Mouse (Mus musculus) lung, embryonic 14.5 days (tissue): ENCODE measurements around the gene Hoxc5. TPM values are rescaled to one million over a fixed set of nuclear protein-coding genes. Genes with fewer than 3 reads are reported as not detected.

Experiments used
- ATAC-seq: fragments of 200-750 bp; cut with Nextera tagmentation; 2 replicates; pipeline ENCODE4 v1.8.0; 2017; ENCODE audit warnings: mild to moderate bottlenecking, moderate TSS enrichment, moderate library complexity; ENCODE audit not compliant: insufficient read depth
- DNase-seq: peaks from one replicate; pipeline ENCODE4 v3.0.0-alpha.2; 2015
- H3K27ac ChIP-seq: fragments of 300-500 bp; sonication (generic); 2 replicates; pipeline ENCODE4 v1.5.1; 2014; ENCODE audit warnings: low read depth, mild to moderate bottlenecking, moderate library complexity
- H3K27me3 ChIP-seq: fragments of 300-500 bp; sonication (generic); 2 replicates; pipeline ENCODE4 v1.6.1; 2014; ENCODE audit warnings: low read length, control low read depth; ENCODE audit not compliant: insufficient read depth
- H3K36me3 ChIP-seq: fragments of 300-500 bp; sonication (generic); 2 replicates; pipeline ENCODE4 v1.6.1; 2014; ENCODE audit warnings: control low read depth; ENCODE audit not compliant: insufficient read depth
- H3K4me1 ChIP-seq: fragments of 300-500 bp; sonication (generic); 2 replicates; pipeline ENCODE4 v1.6.1; 2014; ENCODE audit warnings: antibody characterized with exemption, control low read depth; ENCODE audit not compliant: insufficient read depth
- H3K4me2 ChIP-seq: fragments of 300-500 bp; sonication (generic); 2 replicates; pipeline ENCODE4 v1.6.1; 2014; ENCODE audit warnings: mild to moderate bottlenecking
- H3K4me3 ChIP-seq: fragments of 300-500 bp; sonication (generic); 2 replicates; pipeline ENCODE4 v1.5.1; 2014; ENCODE audit warnings: low read depth, low read length
- H3K9ac ChIP-seq: fragments of 300-500 bp; sonication (generic); 2 replicates; pipeline ENCODE4 v1.6.1; 2014
- H3K9me3 ChIP-seq: fragments of 300-500 bp; sonication (generic); 2 replicates; pipeline ENCODE4 v1.6.1; 2016; ENCODE audit warnings: low read depth, low read length, control low read depth
- CTCF ChIP-seq: IDR thresholded peaks from 2 replicates; pipeline ENCODE4 v1.5.1; 2016; ENCODE audit warnings: antibody characterized with exemption, low read depth
- WGBS: fragments of 180-500 bp; shearing (Covaris S2); extraction: QIAGEN DNeasy Blood & Tissue Kit; methylation state at CpG from one replicate; pipeline ENCODE4 v1.1.7; 2014; 5-methylcytosine and 5-hydroxymethylcytosine counted together
- polyA plus RNA-seq: library from polyadenylated mRNA; unstranded; fragments of >200 nt; fragmentation: Nextera tagmentation; extraction: Ambion mirVana; gene quantifications from 2 replicates; pipeline ENCODE4 v1.2.1, GENCODE M21; 2014

Hoxc5 gene
- polyA plus RNA-seq, 1 experiment from 2014 or later: 0.62 TPM

- no peaks in the 10 kb centered on the region for H3K4me1 ChIP-seq
Observed at GRCm38 (mm10) chr15:103028916-103029512, 61.8 kb downstream of the Hoxc5 start.

DNA sequence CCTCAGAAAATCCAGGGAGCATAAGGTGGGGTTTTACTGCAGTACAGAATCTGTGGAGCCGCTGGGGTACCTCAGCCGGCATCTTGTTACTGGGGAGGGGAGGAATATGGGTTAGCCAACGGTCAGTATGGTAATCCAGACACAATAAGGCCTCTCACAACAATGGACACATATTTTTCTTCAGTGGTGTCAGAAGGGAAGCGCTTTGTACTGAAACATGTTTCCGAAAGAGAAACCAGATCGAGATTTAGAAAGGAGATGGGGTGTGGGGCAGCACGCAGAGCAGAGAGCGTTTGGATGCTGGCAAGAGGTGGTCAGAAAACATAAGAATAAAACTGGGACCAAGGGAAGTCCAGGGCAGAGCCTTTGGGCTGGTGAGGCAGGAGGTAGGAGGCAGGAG lies 62.9 kb downstream of the Hoxc5 start:
- H3K4me1 ChIP-seq: no peaks in the 10 kb centered on the region
- H3K27me3 ChIP-seq: peaks cover 96% of the 10 kb centered on the region
- no peak overlapping the region for H3K27ac ChIP-seq
- no peak overlapping the region for H3K9ac ChIP-seq
- no peak overlapping the region for H3K4me2 ChIP-seq
- WGBS: 19% methylated on average over 8 of the region's 8 CpGs
- no peak for TF ChIP-seq CTCF
- H3K4me3 ChIP-seq: no peak overlapping the region
- ATAC-seq (no peak), DNase-seq (no peak)
- no peaks in the 10 kb centered on the region for H3K9me3 ChIP-seq
- H3K36me3 ChIP-seq: no peaks in the 10 kb centered on the region

More at GRCm38 (mm10) chr15:103028916-103029512, 61.8 kb downstream of the Hoxc5 start:
- TF ChIP-seq CTCF: no peak
- no peak overlapping the region for H3K4me3 ChIP-seq
- 30% methylated on average over 9 of the region's 9 CpGs for WGBS
- no peaks in the 10 kb centered on the region for H3K9me3 ChIP-seq
- no peak for ATAC-seq
- H3K27ac ChIP-seq: no peak overlapping the region
- no peak overlapping the region for H3K4me2 ChIP-seq
- H3K9ac ChIP-seq: no peak overlapping the region
- H3K36me3 ChIP-seq: no peaks in the 10 kb centered on the region
- no peak for DNase-seq
- H3K27me3 ChIP-seq: peaks cover 96% of the 10 kb centered on the region

- ATAC-seq (no peak), DNase-seq (no peak)
- Histone ChIP-seq H3K9ac (no peak overlapping the region), H3K27ac (no peak overlapping the region), H3K27me3 (peaks cover 96% of the 10 kb centered on the region), H3K4me3 (no peak overlapping the region), H3K4me1 (no peaks in the 10 kb centered on the region), H3K9me3 (no peaks in the 10 kb centered on the region), H3K36me3 (no peaks in the 10 kb centered on the region), H3K4me2 (0 out of 2 replicates have a peak overlapping the region, but pooled peaks have one; percentile 18)
- no CpG with 5 or more reads among the region's 3 CpGs for WGBS
- no peak for TF ChIP-seq CTCF
Observed at GRCm38 (mm10) chr15:103032167-103032566, 64.9 kb downstream of the Hoxc5 start.

GRCm38 (mm10) chr15:103032646-103033575 lies 65.7 kb downstream of the Hoxc5 start:
- Histone ChIP-seq H3K27ac (no peak overlapping the region), H3K27me3 (peaks cover 96% of the 10 kb centered on the region), H3K36me3 (no peaks in the 10 kb centered on the region), H3K9ac (no peak overlapping the region), H3K9me3 (no peaks in the 10 kb centered on the region), H3K4me2 (peak overlapping the region; percentile 18), H3K4me3 (no peak overlapping the region), H3K4me1 (no peaks in the 10 kb centered on the region)
- ATAC-seq: no peak
- DNase-seq: peak; percentile 52
- TF ChIP-seq CTCF: no peak
- 3% methylated on average over 26 of the region's 26 CpGs for WGBS

DNA sequence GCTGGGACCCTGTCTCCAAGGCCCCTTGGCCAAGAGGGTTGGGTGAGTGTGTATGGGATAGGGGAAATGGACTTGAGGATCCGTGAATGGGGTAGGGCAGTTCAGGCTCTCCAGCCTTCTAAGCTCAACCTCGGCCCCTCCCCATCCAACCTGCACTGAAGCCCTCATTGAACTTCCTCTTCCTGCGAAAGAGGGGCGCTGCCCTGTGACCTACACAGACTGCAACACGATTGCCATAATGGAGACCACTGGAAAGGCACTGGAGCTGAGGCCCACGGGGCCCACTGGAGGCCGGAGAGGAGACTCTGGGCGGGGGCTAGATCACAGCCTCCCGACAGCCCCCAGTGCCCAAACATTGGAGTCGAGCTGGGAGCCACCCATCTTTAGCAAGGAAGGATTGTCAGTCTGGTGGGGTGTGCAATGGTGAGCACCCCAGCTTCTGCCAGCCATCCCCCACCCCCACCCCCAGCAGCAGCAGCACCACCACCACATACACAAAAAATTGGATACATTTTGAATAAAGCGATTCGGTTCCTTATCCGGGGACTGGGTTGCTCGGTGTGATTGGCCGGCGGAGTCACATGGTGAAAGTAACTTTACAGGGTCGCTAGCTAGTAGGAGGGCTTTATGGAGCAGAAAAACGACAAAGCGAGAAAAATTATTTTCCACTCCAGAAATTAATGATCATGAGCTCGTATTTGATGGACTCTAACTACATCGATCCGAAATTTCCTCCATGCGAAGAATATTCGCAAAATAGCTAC lies 67.0 kb downstream of the Hoxc5 start:
- Histone ChIP-seq H3K9me3 (no peaks in the 10 kb centered on the region), H3K4me1 (no peaks in the 10 kb centered on the region), H3K27ac (no peak overlapping the region), H3K36me3 (no peaks in the 10 kb centered on the region), H3K4me2 (peak overlapping the region; percentile 72), H3K4me3 (peak overlapping the region; percentile 51), H3K9ac (peak overlapping the region; percentile 52), H3K27me3 (peaks cover 95% of the 10 kb centered on the region)
- ATAC-seq (peak; percentile 79), DNase-seq (peak; percentile 74)
- under 1% methylated on average over 24 of the region's 24 CpGs for WGBS
- TF ChIP-seq CTCF: no peak

DNA sequence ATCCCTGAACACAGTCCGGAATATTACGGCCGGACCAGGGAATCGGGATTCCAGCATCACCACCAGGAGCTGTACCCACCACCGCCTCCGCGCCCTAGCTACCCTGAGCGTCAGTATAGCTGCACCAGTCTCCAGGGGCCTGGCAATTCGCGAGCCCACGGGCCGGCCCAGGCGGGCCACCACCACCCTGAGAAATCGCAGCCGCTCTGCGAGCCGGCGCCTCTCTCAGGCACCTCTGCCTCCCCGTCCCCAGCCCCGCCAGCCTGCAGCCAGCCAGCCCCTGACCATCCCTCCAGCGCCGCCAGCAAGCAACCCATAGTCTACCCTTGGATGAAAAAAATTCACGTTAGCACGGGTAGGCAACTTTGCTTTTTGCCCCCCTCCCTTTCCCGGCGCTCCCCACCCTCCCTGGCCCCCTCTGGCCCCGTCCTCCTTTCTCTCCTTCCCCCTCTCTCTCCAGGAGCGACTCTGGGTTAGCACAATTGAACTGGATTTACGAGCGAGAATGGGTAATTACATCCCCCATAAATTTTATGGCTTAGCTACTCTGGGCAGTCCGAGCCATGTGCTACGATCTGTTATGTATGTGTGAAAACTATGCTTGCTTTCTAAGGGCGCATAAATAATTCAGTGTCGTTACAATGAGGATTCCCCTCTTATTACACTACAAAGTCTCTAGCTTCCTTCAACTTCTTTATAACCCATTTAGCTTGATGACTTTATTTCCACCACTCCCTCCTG lies 67.7 kb downstream of the Hoxc5 start:
- DNase-seq (no peak), ATAC-seq (peak; percentile 67)
- Histone ChIP-seq H3K9me3 (no peaks in the 10 kb centered on the region), H3K4me3 (peak overlapping the region; percentile 51), H3K36me3 (no peaks in the 10 kb centered on the region), H3K27me3 (peaks cover 94% of the 10 kb centered on the region), H3K27ac (no peak overlapping the region), H3K4me1 (no peaks in the 10 kb centered on the region), H3K9ac (peak overlapping the region; percentile 52), H3K4me2 (peak overlapping the region; percentile 72)
- no peak for TF ChIP-seq CTCF
- WGBS: under 1% methylated on average over 34 of the region's 34 CpGs
